Mouse (Mus musculus): Measurements from ENCODE around the gene Phf2. TPM values are rescaled to one million over a fixed set of nuclear protein-coding genes. Genes with fewer than 3 reads are reported as not detected.

The Phf2 gene
- polyA plus RNA-seq, 1 experiment from 2014 or later: 6.6 TPM

DNA sequence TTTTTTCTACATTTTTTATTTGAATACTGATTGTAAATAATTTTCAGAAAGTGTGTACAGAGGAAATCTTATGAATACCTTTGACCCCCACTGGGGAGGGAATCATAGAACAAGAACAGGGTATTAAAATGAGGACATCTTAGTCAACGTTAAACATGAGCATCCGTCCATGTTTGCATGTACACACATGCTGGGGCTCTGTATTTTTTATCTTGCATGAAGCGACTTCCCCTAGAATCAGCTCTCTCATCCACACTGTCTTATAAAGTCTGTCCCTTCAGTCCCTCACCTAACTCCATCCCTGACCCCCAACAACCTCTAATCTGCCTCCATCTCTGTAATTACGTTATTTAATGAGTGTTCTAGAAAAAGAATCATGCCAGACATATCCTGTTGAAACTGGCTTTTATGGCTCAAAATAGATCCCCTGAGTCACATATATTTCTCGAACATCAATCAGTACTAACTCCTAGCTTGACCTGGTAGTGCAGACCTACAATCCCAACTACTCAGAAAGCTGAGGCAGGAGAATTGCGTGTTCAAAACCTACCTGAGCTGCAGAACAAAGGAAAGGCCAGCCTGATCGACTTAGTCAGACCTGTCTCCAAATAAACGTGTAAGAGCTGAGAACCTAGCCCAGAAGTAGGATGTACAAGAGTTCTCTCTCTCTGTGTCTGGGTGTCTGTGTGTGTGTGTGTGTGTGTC lies 86.2 kb downstream of the Phf2 start:
- Histone ChIP-seq H3K4me1 (peaks cover 28% of the 10 kb centered on the region), H3K36me3 (no peaks in the 10 kb centered on the region), H3K27me3 (ENCODE audit: low read depth, poor library complexity, severe bottlenecking) (peaks cover 22% of the 10 kb centered on the region), H3K27ac (replicated peaks) (no peak overlapping the region), H3K4me3 (no peak overlapping the region), H3K9me3 (replicated peaks) (no peaks in the 10 kb centered on the region)
- WGBS: 88% methylated on average over 8 of the region's 8 CpGs
- no peak for DNase-seq (ENCODE audit: low spot score)

DNA sequence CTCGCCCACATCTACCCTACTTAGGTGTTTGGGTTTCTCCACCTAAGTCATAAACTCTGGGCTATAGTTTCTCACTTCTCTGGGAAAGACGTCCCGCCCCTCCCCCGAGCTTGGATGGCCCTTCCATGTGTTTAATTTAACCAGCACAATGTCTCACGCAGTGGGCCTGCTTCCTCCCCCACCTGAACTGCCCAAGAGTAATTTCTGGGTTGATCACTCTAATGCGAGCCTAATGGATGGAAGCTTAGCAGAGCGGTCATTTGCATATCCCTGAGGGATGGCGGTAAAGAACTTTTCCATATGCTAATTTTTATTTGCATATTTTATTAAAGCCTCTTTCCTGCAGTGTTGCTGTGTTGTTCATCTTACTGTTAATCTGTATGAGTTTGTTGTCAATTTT lies 86.8 kb downstream of the Phf2 start:
- no peaks in the 10 kb centered on the region for H3K9me3 ChIP-seq (replicated peaks)
- WGBS: 59% methylated on average over 8 of the region's 8 CpGs
- no peak for DNase-seq (ENCODE audit: low spot score)

DNA sequence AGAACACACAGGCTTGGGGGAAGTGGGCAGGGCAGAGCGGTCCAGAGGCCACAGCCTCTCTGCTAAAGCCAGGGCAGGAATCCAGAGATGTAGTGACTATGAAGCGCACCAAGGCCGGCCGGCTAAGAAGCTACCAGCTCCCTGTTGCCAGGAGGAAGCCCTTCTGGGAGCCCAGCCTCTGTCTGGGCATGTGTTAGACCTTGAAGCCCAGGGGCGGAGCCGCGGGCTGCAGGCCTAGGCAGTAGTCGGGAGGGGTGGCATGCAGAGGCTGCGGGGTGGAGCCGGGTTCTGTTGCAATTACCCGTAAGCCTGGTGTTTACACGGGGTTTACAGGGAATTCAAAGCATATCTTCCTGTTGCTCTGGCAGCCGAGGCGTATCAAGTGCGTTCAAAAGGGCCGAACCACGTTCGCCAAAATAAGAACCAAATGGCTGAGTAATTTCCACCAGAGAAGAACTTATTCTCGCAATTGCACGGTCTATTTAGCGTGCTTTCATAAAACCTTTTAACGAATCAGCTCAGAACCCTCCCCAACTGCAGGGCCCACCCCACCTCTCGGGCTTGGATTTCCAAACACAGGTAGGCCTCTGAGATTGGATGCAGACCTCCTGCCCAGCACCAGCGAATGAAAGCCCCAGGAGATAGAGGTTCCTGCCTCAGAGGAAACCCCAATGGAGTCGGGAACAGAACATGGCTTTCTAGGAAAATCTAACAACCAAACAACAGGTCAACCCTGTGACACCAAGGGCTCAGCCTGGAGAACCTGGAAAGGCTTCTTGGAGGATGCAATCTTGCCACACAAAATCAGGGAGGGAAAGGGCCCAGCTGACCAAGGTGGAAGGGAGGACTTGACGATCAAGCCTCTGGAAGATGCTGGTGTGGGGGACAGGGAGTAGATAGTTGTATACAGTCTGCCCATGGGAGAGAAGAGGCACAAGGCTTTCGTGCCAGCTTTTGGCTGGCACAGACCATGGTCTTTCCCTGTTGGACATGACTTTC lies 87.9 kb downstream of the Phf2 start:
- DNase-seq (ENCODE audit: low spot score): no peak
- H3K4me3 ChIP-seq: no peak overlapping the region
- H3K36me3 ChIP-seq: no peaks in the 10 kb centered on the region
- H3K4me1 ChIP-seq: peaks cover 29% of the 10 kb centered on the region
- H3K9me3 ChIP-seq (replicated peaks): no peaks in the 10 kb centered on the region
- 45% methylated on average over 27 of the region's 27 CpGs for WGBS
- H3K27me3 ChIP-seq (ENCODE audit: low read depth, poor library complexity, severe bottlenecking): peaks cover 22% of the 10 kb centered on the region
- H3K27ac ChIP-seq (replicated peaks): peak overlapping the region; percentile 13; the same call in 1 of the 2 replicates

More for the DNA sequence above, 86.8 kb downstream of the Phf2 start:
- no peak overlapping the region for H3K4me3 ChIP-seq
- H3K27ac ChIP-seq (replicated peaks): no peak overlapping the region
- H3K4me1 ChIP-seq: peaks cover 29% of the 10 kb centered on the region
- H3K36me3 ChIP-seq: no peaks in the 10 kb centered on the region
- H3K27me3 ChIP-seq (ENCODE audit: low read depth, poor library complexity, severe bottlenecking): peaks cover 22% of the 10 kb centered on the region

DNA sequence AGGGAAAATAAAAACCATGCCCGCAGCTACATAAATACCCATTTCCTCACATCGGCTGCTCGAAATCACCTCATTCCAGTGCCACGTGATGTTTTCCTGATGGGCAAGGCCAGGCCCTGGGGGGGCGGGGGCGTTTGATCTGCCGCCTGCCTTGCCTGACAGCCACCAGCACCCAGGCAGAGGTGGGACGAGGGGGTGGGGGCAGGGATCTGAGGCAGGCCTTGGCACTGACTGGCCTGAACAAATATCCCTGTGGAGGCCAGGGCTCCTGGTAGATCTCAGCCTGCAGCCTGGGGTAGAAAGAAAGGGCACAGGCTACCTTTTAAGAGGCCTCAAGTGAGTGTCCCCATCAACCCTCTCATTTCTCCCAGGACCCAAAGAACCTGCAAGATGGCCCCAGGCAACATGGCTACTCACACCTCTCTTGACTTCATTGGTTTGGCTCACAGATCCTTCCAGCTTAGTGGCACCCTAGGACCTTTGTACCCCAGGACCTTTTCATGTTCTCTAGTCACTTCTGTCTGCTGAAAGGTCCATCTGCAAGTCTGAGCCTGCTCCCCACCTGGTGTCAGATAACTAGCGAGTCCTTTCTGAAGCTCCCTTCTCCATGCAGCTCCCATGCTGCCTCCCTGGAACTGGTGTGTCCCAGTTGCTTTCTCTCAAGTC lies 90.4 kb downstream of the Phf2 start:
- H3K27me3 ChIP-seq (ENCODE audit: low read depth, poor library complexity, severe bottlenecking): peaks cover 22% of the 10 kb centered on the region
- 73% methylated on average over 9 of the region's 9 CpGs for WGBS
- H3K4me3 ChIP-seq: no peak overlapping the region
- no peak for DNase-seq (ENCODE audit: low spot score)
- H3K27ac ChIP-seq (replicated peaks): 0 out of 2 replicates have a peak overlapping the region, but pooled peaks have one; percentile 38
- peaks cover 29% of the 10 kb centered on the region for H3K4me1 ChIP-seq
- H3K9me3 ChIP-seq (replicated peaks): no peaks in the 10 kb centered on the region
- H3K36me3 ChIP-seq: no peaks in the 10 kb centered on the region

DNA sequence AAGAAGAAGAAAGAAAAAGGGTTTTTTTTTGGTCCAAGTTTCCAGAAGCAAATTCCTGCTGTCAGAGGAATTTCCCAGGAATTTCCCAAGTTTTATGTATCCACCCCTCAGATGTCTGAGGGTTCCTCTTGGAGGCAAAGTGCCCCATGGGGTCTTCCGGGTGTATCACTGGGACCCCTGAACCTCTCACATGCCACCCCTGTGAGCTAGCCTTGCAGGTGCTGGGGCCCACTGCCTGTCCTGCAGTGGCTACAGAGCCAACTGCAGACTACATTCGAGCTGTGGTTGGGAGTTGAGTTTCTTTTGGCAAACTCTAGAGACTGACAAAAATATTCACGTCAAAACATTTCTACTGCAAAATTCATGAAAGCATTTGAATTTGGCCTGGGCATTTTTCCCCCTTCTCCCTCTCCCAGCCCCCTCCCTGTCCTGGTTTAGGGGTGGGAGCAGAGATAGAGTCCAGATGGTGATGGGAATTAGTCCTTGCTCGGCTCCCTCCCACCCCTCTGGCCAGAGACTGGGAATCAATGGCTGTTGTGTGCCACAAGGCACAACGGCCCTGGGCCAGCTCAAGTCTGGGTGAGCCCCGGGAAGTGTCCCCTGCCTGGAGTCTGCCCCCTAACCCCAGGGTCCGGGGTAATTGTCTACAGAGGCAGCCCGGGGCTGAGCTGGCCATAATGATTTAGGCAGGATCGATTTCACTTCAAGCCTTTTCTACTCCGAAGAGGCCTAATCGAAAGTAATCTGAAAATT lies 91.2 kb downstream of the Phf2 start:
- Histone ChIP-seq H3K27me3 (ENCODE audit: low read depth, poor library complexity, severe bottlenecking) (peaks cover 22% of the 10 kb centered on the region), H3K36me3 (no peaks in the 10 kb centered on the region), H3K9me3 (replicated peaks) (no peaks in the 10 kb centered on the region), H3K4me3 (no peak overlapping the region), H3K27ac (replicated peaks) (no peak overlapping the region), H3K4me1 (peaks cover 29% of the 10 kb centered on the region)
- DNase-seq (ENCODE audit: low spot score): no peak
- 53% methylated on average over 11 of the region's 11 CpGs for WGBS

DNA sequence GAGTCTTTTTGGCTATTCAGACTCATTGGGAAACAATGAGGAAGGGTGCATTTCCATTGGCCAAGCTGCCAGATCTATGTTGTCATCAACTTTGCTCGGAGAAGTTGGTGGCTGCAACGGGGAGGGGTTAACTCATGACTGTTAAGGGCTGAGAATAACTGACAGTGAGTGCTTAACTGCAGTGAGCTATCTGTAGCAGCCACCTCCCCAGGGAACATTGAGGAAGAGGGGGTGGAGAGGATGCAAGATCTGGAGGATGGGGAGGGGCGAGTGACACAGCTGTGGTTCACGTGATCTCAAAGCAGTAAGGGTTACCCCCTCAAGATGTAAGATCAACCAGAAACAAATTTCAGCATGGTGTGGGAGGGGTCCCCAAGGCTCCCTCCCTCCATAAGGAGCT lies 92.8 kb downstream of the Phf2 start:
- peaks cover 16% of the 10 kb centered on the region for H3K27me3 ChIP-seq (ENCODE audit: low read depth, poor library complexity, severe bottlenecking)
- 73% methylated on average over 4 of the region's 4 CpGs for WGBS

DNA sequence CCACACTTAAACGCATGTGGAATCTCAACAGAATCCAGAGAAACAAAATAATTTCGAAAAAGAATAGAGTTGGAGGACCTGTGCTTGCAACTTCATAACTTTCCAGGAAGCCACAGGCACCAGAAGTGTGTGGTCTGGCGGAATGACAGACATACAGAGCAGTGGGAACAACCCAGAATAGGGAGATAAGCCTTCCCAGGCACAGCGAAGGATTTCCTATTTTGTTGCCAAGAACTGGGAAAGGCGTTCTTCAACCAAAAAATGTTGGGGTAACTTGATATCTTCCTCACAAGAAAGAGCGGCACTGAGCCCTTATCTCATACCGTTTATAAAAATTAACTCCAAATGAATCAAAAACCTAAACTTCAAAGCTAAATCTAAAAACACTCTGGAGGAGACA lies 96.4 kb downstream of the Phf2 start:
- WGBS: 83% methylated on average over 7 of the region's 7 CpGs
- no peaks in the 10 kb centered on the region for H3K36me3 ChIP-seq
- no peak overlapping the region for H3K4me3 ChIP-seq
- no peaks in the 10 kb centered on the region for H3K9me3 ChIP-seq (replicated peaks)
- H3K4me1 ChIP-seq: no peaks in the 10 kb centered on the region
- no peak for DNase-seq (ENCODE audit: low spot score)
- no peak overlapping the region for H3K27ac ChIP-seq (replicated peaks)
- H3K27me3 ChIP-seq (ENCODE audit: low read depth, poor library complexity, severe bottlenecking): no peaks in the 10 kb centered on the region

More for the DNA sequence above, 92.8 kb downstream of the Phf2 start:
- Histone ChIP-seq H3K36me3 (no peaks in the 10 kb centered on the region), H3K27ac (replicated peaks) (no peak overlapping the region), H3K9me3 (replicated peaks) (no peaks in the 10 kb centered on the region), H3K4me1 (peaks cover 19% of the 10 kb centered on the region), H3K4me3 (no peak overlapping the region)
- no peak for DNase-seq (ENCODE audit: low spot score)

DNA sequence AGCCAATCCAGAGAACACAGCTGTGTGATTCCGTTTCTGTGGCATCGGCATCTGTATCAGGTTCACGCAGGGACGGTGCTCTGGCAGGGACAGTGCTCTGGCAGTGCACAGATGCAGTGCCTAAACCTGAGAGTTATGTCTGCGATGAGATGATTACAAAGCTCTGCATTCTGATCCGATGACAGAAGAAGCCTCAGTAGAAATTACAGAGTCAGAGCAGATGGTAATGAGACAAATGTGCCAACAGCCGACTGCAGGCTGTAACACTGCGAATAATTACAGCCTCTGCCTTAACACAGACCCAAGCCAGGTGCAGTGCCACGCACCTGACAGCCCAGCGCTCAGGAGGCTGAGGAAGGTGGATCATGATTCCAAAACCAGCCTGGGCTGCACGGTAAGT lies 102.8 kb downstream of the Phf2 start:
- H3K27me3 ChIP-seq (ENCODE audit: low read depth, poor library complexity, severe bottlenecking): peaks cover 8% of the 10 kb centered on the region
- no peak for DNase-seq (ENCODE audit: low spot score)
- H3K27ac ChIP-seq (replicated peaks): no peak overlapping the region
- no peaks in the 10 kb centered on the region for H3K36me3 ChIP-seq
- H3K9me3 ChIP-seq (replicated peaks): no peaks in the 10 kb centered on the region
- no peak overlapping the region for H3K4me3 ChIP-seq
- H3K4me1 ChIP-seq: peaks cover 15% of the 10 kb centered on the region
- WGBS: 87% methylated on average over 11 of the region's 11 CpGs

DNA sequence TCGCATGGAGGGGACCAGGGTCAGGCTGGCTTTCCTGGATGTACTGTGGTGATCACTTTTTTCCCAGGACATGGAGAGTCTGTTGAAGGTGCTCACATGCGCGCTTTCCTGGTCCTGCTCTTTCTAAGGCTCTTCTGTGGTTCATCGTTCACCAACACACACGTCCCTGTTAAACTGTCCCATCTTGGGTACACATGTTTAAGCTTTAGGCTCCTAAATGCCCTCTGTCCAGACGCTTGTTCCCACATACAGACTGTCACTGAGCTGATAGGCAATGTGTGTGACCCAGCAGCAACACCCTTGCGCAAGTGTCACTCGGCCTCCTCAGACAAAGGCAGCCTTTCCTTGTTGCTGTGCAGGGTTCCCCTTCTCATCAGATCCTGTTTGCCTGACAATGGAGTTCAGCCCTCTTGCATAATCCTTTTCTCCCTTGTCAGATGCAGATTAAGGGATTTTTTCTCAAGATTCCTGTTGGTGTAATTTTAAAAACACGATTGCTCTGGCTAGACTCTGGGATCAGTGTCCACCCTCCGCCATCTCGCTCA lies 107.1 kb downstream of the Phf2 start:
- WGBS: 28% methylated on average over 11 of the region's 11 CpGs
- no peaks in the 10 kb centered on the region for H3K9me3 ChIP-seq (replicated peaks)
- peaks cover 15% of the 10 kb centered on the region for H3K27me3 ChIP-seq (ENCODE audit: low read depth, poor library complexity, severe bottlenecking)
- no peak overlapping the region for H3K4me3 ChIP-seq
- peak overlapping the region; percentile 74 for H3K27ac ChIP-seq (replicated peaks)
- peak; percentile 57 for DNase-seq (ENCODE audit: low spot score)
- peaks cover 34% of the 10 kb centered on the region for H3K4me1 ChIP-seq
- H3K36me3 ChIP-seq: no peaks in the 10 kb centered on the region

DNA sequence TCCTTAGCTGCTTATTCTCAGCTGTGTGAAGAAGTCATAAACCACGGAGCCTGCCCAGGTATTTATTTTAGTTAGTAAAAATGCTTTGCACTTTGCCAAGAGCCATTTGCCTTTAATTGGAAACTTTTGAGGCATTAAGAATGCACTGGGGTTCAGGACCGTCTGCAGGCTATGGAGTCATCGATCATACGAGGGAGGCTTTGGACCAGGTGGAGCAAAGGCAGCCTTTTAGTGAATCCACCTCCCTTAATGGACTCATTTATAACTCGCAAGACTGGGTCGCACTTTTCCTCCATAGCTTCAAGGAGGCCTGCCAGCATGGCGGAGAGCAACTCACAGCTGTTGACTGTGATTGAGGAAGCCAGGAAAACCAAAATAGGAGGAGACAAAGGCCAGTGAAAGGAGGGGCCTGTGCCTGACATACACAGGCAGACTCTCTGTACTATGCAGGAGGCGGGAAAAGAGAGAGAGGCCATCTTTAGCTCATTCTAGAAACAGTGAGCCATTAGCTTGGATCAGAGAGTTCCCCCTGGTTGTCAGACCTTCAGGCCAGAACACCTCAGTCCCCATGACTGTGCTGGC lies 110.0 kb downstream of the Phf2 start:
- Histone ChIP-seq H3K4me1 (peaks cover 39% of the 10 kb centered on the region), H3K27ac (replicated peaks) (no peak overlapping the region; the same call in 1 of the 2 replicates), H3K4me3 (no peak overlapping the region), H3K36me3 (no peaks in the 10 kb centered on the region), H3K27me3 (ENCODE audit: low read depth, poor library complexity, severe bottlenecking) (peaks cover 15% of the 10 kb centered on the region), H3K9me3 (replicated peaks) (no peaks in the 10 kb centered on the region)
- 89% methylated on average over 8 of the region's 8 CpGs for WGBS
- no peak for DNase-seq (ENCODE audit: low spot score)

DNA sequence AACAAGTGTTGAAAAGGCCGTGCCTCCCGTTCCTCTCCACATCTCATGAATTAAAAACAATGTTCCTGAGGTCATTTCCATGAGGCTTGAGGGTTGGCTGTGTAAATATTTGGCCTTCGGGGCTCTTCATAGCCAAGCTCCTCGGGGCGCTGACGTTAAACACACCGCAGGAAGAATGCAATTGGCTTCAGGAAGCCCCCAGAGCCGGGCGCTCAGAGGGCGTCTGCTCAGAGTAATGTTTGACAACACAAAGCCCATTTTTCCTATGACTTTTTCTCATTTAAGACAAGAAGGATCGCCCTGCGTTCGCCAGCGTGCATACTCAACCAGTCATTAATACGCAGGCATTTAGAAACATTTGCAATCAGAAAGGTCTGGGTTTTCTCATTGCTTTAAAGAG lies 114.2 kb downstream of the Phf2 start:
- no peak overlapping the region for H3K4me3 ChIP-seq
- DNase-seq (ENCODE audit: low spot score): no peak
- H3K27me3 ChIP-seq (ENCODE audit: low read depth, poor library complexity, severe bottlenecking): peaks cover 6% of the 10 kb centered on the region; the same call in 1 of the 2 replicates
- H3K9me3 ChIP-seq (replicated peaks): no peaks in the 10 kb centered on the region
- no peaks in the 10 kb centered on the region for H3K36me3 ChIP-seq
- H3K27ac ChIP-seq (replicated peaks): no peak overlapping the region
- WGBS: 72% methylated on average over 15 of the region's 15 CpGs
- peaks cover 18% of the 10 kb centered on the region for H3K4me1 ChIP-seq
